Mouse (Mus musculus): Measurements from ENCODE around the gene Gm49510. TPM values are rescaled to one million over a fixed set of nuclear protein-coding genes. Genes with fewer than 3 reads are reported as not detected.

Gene Gm49510
- polyA plus RNA-seq, 1 experiment = 4.4 TPM

GRCm38 (mm10) chr15:78942663-78943062 lies 43.2 kb downstream of the Gm49510 start:
- TF ChIP-seq GATA1 (IDR thresholded peaks at IDR 0.05; ENCODE audit: low read length) = no peak

GRCm38 (mm10) chr15:78946232-78946631 lies 46.8 kb downstream of the Gm49510 start:
- TF ChIP-seq GATA1 (IDR thresholded peaks at IDR 0.05; ENCODE audit: low read length) = no peak

GRCm38 (mm10) chr15:78947657-78948056 lies 48.2 kb downstream of the Gm49510 start, which contains the start of gene Triobp:
Gene Triobp, plus strand, starts transcription at chr15:78947724.
- TF ChIP-seq GATA1 (IDR thresholded peaks at IDR 0.05; ENCODE audit: low read length) = no peak

- no peak for TF ChIP-seq GATA1 (IDR thresholded peaks at IDR 0.05; ENCODE audit: low read length)
Measured at GRCm38 (mm10) chr15:78948152-78948725, 48.8 kb downstream of the Gm49510 start.

GRCm38 (mm10) chr15:78948883-78949282 lies 49.4 kb downstream of the Gm49510 start:
- no peak for TF ChIP-seq GATA1 (IDR thresholded peaks at IDR 0.05; ENCODE audit: low read length)

- TF ChIP-seq GATA1 (IDR thresholded peaks at IDR 0.05; ENCODE audit: low read length) = no peak
Measured at GRCm38 (mm10) chr15:78955663-78956062, 56.2 kb downstream of the Gm49510 start.

GRCm38 (mm10) chr15:78956351-78956750 lies 56.9 kb downstream of the Gm49510 start:
- no peak for TF ChIP-seq GATA1 (IDR thresholded peaks at IDR 0.05; ENCODE audit: low read length)

GRCm38 (mm10) chr15:78957021-78957420 lies 57.6 kb downstream of the Gm49510 start:
- no peak for TF ChIP-seq GATA1 (IDR thresholded peaks at IDR 0.05; ENCODE audit: low read length)

- TF ChIP-seq GATA1 (IDR thresholded peaks at IDR 0.05; ENCODE audit: low read length) = no peak
Measured at GRCm38 (mm10) chr15:78959537-78959936, 60.1 kb downstream of the Gm49510 start.

- no peak for TF ChIP-seq GATA1 (IDR thresholded peaks at IDR 0.05; ENCODE audit: low read length)
Measured at GRCm38 (mm10) chr15:78960088-78960487, 60.6 kb downstream of the Gm49510 start.

GRCm38 (mm10) chr15:78962885-78963284 lies 63.4 kb downstream of the Gm49510 start:
- no peak for TF ChIP-seq GATA1 (IDR thresholded peaks at IDR 0.05; ENCODE audit: low read length)

Other genes starting within 250 kb of the Gm49510 start
- gene Elfn2, start 180.9 kb upstream of the Gm49510 start, polyA plus RNA-seq (2012) = not detected in 2 replicates
- not detected in 2 replicates for gene Mfng, start 126.2 kb upstream of the Gm49510 start, polyA plus RNA-seq (2012)
- not detected in 2 replicates for gene Card10, start 96.6 kb upstream of the Gm49510 start, polyA plus RNA-seq (2012)
- not detected in 2 replicates for gene Cdc42ep1, start 57.0 kb upstream of the Gm49510 start, polyA plus RNA-seq (2012)
- not detected in 2 replicates for gene Lgals2, start 44.1 kb upstream of the Gm49510 start, polyA plus RNA-seq (2012)
- 154 and 180 TPM in 2 replicates for gene Gga1, start 22.5 kb upstream of the Gm49510 start, polyA plus RNA-seq (2012)
- gene Sh3bp1, start 101 bp downstream of the Gm49510 start, polyA plus RNA-seq (2012) = 958 and 1,179 TPM in 2 replicates
- gene Pdxp, start 14.3 kb downstream of the Gm49510 start, polyA plus RNA-seq (2012) = 35.3 and 39.3 TPM in 2 replicates
- 423 and 1,303 TPM in 2 replicates for gene Lgals1, start 27.1 kb downstream of the Gm49510 start, polyA plus RNA-seq (2012)
- 24.3 and 26.2 TPM in 2 replicates for gene Nol12, start 35.3 kb downstream of the Gm49510 start, polyA plus RNA-seq (2012)
- 47.1 and 59.9 TPM in 2 replicates for gene Triobp, start 48.1 kb downstream of the Gm49510 start, polyA plus RNA-seq (2012)
- gene H1f0, start 128.8 kb downstream of the Gm49510 start, polyA plus RNA-seq (2012) = not detected in 2 replicates
- not detected in 2 replicates for gene Galr3, start 142.2 kb downstream of the Gm49510 start, polyA plus RNA-seq (2012)
- gene Ankrd54, start 163.2 kb downstream of the Gm49510 start, polyA plus RNA-seq (2012) = 37.5 and 64.4 TPM in 2 replicates
- gene Eif3l, start 175.5 kb downstream of the Gm49510 start, polyA plus RNA-seq (2012) = 14.6 and 36.2 TPM in 2 replicates
- gene Micall1, start 209.2 kb downstream of the Gm49510 start, polyA plus RNA-seq (2012) = 25.5 and 25.7 TPM in 2 replicates
- 327 and 357 TPM in 2 replicates for gene Polr2f, start 241.3 kb downstream of the Gm49510 start, polyA plus RNA-seq (2012)
- gene 1700088E04Rik, start 241.6 kb downstream of the Gm49510 start, polyA plus RNA-seq (2012) = 0.24 TPM in 1 of 2 replicates, not detected in the other